Mouse (Mus musculus) heart, adult 2 months (tissue): ENCODE results near the gene Adora2b.

Source experiments
- CTCF ChIP-seq: fragments of 200-600 bp; IDR thresholded peaks from 2 replicates; pipeline ENCODE4 v1.8.1; 2022; ENCODE audit warnings: antibody characterized with exemption, mild to moderate bottlenecking, moderate library complexity
- POLR2A ChIP-seq: fragments of 200-500 bp; IDR thresholded peaks from 2 replicates; pipeline ENCODE4 v1.6.1; 2011; ENCODE audit warnings: mild to moderate bottlenecking, low read depth, low read length, control low read depth; ENCODE audit not compliant: insufficient read depth

DNA sequence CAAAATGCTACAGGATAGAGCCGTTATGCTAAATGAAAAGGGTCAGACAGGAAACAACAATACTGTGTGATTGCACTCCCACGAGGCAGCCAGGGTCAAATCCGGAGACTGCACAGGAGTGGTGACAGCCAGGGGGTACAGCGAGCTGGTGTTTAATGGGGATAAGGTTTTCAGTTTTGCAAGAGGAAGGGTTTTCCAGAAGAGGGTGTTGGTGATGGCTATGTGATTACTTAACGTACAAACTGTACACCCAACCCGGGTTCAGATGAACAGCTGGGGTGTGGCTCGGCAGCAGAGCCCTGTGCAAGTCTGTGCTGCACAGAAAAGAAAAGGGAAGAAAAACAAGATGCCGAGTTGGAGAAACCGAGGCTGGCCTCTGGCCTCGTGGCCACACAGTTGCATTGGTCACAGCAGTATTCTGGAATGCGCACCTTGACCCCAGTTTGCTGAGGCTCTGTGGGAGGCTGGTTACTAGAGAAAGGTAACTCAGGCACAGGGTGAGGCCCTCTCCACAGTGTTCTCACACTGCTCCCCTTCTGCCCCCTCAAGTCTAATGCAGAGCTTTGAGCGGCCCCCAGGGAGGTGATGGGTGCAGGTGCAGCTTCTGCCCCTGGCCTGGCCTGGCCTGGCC is 8.0 kb upstream of the Adora2b start:
- TF ChIP-seq CTCF = no peak
- TF ChIP-seq POLR2A = no peak
